Mouse (Mus musculus) adrenal gland, adult 2 months (tissue): ENCODE results near the gene Igsf9. TPM values are rescaled to one million over a fixed set of nuclear protein-coding genes. Genes with fewer than 3 reads are reported as not detected.
A peak's percentile ranks its signal among the peaks of the same experiment; 100 is the strongest.

Source experiments
- DNase-seq: peaks from one replicate; pipeline ENCODE4 v3.0.0; 2021
- long read RNA-seq: library from polyadenylated mRNA; stranded (forward); transcript quantifications from one replicate; pipeline ENCODE4 v2.0.0, GENCODE M21; 2021
- polyA plus RNA-seq: library from polyadenylated mRNA; depleted of rRNA; stranded (reverse); fragments of >200 nt; gene quantifications from 2 replicates; pipeline ENCODE4 v1.2.3, GENCODE M21; 2012; rRNA removed
- total RNA-seq, 2 experiments: library from RNA; stranded (reverse); gene quantifications; 2 replicates each; pipeline ENCODE4 v1.2.3; 2021

Gene Igsf9
- total RNA-seq (1 to 10 TPM in 1 of 2 experiments, under 1 TPM in 1; 0.78 to 3.8 TPM), polyA plus RNA-seq (7.4 and 7.9 TPM in 2 replicates)
- long read RNA-seq, partial matches to known transcripts: 0 of 1 reads
- long read RNA-seq, other reads (novel, unspliced or antisense): 1 of 1 reads

DNA sequence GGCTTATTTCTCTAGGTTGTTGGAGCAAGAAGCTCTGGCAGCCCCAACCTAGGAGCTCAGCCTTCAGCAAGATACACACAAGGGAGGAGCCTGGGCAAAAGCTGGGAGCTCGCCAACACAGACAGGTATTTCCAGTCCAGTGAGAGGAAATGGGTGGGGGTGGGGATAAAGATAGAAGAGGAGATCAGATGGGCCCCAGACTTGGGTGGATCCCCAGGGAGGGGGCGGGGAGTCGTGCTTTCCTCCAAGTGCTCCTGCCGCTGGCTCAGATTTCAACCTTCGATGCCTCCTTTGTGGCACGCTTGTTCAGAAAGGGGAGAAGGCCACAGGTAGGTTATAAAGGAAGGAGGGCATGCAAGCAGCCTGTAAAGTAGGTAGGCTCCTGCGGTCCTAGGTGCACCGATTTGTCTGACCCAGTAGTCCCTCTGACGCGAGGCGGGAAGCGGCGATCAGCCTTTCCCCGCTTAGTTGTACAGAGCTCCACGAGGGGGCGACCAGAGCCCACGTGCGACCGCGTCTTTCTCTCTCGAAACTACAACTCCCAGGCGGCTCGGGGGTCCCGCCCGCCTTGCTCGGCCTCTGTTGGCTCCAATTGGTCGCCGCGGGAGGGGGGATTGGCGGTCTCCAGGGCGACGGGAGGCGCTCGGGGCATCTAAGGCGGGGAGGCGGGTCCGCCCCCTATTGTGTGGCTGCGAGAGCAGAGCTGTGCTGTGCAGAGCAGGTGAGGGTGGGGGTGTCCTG is at the start of gene Igsf9:
Igsf9 (plus strand) TSS at position 249 of the 741 bp plus-strand sequence.
- peak; percentile 85 for DNase-seq

DNA sequence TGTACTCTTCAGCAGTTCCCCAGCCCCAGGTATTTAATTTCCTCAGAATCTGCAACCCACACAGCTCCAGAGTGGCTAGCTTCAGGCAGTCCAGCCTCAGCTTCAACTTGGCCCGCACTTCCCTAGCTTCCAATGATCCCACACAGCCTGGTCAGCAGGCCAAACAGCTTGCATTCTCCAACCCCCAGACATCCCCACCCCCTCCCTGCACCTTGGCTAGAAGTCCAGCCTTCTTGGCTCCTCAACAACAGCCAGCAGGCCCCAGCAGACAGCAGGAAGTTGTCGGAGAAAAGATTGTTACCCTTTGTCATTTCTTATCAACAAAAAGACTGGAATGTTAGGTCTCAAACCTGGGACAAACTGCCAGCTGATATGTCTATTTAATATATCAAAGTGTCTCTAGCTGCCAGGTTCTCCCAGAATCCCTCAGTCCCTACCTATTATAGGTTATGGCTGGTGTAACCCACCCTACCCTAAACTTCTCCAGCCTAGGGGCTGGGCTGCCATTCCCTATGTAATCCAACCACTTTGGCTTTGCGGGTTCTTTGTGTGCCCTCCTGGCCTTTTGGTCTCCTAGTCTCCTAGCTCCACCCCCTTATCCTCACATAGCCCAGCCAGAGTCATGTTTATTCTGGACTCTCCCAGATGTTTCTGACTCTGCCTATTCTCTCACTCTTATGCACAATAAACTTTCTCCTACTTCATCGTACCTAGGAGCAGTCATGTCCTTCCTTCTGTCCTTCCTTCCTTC is 49.6 kb upstream of the Igsf9 start:
- peak; percentile 25 for DNase-seq

DNA sequence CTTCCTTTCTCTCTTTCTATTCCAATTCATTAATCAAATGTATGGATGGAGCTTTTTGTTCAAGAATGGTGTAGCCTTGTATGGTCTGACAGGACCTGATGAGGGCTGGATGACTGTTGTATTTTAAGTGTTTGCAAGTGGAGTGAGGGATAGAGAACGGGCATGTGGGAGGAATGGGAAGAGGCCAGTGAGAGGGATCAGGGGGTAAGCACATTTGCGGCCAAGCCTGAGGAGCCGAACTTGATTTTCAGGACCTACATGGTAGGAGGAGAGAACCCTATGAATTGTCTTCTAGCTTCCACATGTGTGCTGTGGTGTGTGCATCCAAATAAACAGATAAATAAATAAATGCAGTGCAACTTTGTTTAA is 49.0 kb upstream of the Igsf9 start:
- no peak for DNase-seq

DNA sequence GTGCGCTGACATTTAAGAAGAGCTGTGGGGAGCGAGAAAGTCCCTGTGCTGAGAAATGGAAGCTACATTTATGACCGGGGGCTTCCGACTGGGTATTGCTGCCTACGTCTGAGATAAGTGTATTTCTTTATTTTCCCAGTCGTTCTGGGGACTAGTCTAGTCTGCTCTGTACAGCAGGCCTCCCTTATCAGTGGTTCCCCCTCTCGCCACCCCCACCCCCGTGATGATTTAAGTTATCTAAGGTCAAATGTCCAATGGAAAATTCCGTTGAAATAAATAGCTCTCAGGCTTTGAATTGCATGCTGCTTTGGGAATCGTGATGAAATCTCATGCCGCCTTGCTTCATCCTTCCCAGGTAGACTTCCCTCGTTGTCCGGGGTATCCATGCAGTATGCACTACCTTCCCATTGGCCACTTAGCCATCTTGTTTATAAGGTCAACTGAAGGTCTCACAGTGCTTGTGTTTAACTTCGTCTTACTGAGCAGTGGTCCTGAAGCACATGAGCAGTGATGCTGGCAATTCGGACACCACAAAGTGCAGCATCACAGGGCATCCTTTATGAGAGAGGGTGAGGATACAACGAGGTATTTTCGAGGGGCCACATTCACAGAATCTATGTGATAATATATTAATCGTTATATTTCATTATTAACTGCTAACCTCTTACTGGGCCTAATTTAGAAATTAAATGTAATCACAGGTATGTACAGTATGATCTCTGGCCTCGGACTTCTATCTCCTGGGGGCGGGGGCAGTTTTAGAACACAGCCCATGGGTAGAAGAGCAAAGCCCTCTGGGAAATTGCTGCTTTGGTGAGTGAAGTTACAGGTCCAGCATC is 48.4 kb upstream of the Igsf9 start:
- no peak for DNase-seq

DNA sequence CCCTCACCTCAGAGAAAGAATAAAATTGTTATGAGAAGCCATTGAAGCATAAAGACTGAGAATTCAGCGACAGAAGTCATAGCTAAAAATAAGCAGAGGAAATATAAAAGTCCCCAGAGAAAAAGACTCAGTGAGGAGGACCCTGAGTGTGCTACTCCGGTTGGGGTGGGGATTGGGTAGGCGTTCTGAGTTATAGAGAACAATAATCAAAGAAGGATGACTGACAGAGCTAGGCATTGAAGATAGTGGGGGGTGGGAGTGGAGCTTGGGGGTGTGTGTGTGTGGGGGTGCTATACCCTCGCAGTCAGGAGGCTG is 47.8 kb upstream of the Igsf9 start:
- DNase-seq: no peak

DNA sequence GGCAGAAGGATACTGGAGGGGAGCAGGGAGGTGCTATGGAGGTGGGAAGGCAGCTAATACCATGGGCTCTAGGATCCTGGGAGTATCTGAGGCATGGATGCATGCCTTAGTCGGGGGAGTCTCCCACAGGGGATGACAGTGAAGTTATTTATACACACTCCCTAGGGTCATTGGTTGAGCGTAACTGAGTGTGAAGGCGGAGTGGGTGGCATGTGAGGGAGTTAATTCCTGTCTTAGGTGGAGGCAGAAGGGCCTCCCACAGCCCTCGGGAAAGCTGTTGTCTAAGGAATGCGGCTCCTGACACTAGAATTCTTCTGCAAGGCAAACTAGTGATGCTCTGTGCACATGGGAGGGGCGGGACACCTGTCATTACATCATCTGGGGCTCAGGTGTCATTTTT is 44.8 kb upstream of the Igsf9 start:
- no peak for DNase-seq

DNA sequence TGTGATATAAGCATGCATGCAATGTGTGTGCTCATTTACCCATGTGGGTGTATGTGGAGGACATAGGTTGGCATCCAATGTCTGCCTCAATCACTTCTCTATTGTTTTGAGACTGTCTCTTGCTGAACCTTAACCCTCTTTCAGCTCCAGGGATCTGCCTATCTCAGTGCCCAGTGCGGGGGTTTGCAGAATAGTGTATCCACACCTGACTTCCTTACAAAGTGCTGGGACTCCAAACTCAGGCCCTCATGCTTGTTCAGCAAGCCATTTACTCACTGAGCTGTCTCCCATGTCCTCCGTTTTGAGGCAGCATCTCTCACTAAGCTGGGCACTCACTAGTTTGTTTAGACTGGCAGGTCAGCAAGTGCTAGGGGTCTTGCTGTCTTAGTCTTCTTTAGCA is 43.0 kb upstream of the Igsf9 start:
- DNase-seq: no peak

DNA sequence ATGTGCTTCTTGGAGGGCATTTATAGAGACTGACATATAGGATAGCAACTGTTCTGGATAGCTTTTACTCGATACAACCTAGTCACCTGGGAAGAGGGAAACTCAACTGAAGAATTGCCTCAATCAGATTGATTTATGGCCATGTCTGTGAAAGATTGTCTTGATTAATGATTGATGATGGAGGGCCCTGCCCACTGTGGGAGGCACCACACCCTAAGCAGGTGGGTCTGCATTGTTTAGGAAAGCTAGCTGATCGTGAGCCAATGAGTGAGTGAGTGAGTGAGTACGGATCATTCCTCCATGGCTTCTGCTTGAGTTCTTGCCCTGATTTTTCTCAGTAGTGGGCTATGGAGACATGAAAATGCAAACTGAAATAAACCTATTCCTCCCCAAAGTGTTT is 41.1 kb upstream of the Igsf9 start:
- no peak for DNase-seq

DNA sequence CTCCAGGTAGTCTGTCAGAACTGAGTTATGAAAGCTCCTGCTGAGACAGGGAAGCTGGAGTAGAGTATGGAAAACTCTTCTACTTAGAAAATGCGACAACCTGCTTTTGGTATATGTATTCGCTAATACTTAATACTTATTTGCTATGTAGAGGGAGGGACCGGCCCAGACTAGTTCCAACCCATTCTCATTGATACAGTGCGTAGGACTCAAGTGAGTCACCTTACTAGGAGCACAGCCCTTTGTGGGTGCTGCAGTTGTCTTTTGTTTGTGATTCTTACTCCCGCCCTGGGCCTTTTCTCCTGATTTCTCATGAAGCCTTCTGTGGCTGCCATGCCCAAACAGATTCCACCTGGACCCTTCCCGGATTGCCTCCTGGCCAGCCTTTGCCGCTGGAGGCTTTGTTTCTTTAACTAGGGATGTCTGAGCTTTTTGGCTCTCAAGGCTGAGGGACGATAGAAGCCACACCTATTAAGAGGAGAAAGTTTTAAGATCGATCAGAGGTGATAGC is 39.6 kb upstream of the Igsf9 start:
- no peak for DNase-seq

DNA sequence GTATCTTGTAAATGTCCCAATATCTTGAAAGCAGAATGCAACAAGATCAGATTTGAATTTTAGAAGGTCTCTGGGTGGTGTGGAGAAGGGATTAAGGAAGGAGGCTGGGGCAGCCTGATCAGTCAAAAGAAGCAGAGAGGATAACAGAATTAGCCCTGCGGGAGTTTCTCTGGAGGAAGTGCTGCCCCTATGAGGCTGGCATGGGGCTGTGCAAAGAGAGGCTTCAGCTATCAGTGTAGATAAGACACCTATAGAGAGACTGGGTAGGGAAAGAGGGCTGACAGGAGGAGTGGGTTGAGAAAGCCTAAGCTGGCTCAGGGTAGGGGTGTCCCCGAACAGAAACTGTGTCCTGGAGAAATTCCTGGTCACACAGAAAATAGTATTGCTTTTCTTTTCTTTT is 31.4 kb upstream of the Igsf9 start:
- DNase-seq: no peak

DNA sequence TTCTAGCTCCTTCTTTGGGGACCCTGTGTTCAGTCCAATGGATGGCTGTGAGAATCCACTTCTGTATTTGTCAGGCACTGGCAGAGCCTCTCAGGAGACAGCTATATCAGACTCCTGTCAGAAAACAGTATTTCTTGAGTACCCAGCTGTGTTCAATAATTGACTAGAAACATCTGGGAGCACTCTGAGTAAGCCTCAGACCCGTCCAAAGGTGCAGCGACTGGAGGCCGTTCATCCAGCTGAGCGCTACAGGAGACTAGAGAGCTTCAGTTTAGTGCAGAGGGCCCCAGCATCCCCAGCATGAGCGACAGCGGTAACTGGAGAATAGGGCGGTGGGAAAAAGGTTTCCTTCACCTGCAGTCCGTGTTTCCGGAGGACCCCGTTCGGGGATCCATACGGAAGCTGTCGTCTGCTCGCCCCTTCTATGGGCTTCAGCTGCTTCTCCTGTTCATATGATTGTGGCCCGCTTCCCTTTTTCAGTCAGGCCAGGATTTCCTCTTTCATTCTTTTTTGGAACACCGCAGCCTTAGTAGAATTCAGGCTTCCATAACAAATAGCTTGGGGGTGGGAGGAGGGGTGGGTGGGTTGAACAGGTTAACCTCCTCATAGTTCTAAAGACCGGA is 30.6 kb upstream of the Igsf9 start:
- DNase-seq: no peak

DNA sequence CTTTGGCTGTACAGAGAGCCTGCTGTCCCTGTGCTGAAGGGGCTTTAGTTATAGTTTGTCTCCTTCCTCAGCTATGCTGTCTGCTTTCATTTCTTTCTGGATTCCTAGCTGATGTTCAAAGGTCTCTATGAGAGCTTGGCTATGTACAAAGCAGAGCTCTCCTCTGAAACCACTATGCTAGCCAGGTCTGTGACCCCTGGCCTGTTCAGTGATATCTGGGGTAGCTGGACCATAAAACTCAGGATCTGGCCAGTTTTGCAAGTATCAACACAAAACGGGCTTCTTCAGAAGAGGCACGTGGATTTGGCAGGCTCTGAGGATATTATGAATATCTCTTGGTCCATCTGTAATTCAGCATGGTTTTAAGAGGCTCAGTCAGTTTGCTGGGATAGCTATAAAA is 28.7 kb upstream of the Igsf9 start:
- DNase-seq: no peak

DNA sequence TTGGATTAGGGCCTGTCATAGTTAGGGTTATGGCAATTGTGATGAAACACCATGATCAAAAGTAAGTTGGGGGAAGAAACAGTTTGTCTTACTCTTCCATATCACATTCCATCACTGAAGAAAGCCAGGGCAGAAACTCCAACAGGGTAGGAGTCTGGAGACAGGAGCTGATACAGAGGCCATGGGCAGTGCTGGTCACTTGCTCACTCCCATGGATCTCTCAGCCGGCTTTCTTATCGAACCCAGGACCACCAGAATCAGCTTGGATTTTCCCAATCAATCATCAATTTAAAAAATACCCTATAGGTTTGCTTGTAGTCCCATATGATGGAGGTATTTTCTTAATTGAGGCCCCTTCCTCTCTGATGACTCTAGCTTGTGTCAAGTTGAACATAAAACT is 27.8 kb upstream of the Igsf9 start:
- no peak for DNase-seq

DNA sequence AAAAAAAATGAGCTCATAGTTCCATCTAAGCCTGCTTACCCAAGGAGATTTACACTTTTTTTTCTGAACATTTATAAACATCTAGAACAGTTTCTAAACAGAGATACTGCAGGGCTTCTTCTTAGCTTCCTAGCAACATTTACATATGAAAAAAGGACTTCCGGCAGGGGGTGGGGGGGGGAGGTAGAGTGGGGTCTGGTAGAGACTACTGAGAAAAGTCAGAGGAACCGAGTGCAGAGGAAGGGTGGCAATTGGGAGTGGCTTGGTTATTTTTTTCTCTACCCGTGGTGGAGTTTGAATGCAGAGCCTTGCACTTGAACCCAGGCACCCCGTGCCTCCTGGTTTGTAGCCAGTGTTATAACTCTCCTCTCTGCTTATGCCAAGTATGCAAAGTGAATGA is 26.2 kb upstream of the Igsf9 start:
- no peak for DNase-seq

DNA sequence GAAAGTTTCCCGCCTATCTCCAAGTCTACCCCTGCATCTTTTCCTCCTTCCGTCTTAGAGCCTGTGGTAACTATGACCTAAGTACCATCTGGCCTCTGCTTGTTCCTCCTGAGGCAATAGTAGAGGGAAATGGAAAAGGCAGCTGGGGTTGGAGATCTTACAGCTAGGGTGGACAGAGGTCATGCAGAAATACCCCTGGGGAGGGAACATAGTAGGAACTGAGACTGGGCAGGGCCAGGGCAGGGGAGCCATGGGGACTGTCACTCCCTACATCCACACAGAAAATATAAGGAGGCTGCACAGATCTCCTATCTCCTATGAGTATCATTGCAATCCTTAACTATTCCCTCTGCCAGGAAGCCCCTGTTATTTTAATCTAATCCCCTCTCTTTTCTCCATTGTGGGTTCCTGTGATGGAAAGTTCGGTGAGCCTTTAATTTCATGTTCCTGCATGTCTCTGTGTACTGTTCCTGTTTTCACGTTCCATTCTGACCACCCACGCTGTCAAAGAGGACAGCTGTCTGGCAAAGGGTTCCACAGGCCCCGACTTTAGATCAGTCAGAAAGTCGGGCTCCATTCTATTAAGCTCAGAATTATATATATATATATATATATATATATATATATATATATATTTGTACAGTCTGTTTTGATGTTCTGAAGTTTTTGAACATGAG is 25.4 kb upstream of the Igsf9 start:
- peak; percentile 27 for DNase-seq

DNA sequence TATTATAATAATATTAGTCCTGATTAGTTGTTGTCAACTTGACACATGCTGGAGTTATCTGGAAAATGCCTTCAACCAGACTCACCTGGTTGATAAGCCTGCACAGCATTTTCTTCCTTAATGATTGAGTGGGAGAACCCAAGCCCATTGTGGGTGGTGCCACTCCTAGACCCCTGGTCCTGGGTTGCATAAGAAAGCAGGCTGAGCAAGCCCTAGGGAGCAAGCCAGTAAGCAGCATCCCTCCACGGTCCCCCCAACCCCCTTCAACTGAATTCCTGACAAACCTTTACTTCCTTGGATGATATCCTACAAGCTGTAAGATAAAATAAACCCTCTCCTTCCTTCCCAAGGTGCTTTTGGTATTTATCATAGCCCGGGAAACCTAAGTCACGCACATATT is 24.4 kb upstream of the Igsf9 start:
- no peak for DNase-seq

DNA sequence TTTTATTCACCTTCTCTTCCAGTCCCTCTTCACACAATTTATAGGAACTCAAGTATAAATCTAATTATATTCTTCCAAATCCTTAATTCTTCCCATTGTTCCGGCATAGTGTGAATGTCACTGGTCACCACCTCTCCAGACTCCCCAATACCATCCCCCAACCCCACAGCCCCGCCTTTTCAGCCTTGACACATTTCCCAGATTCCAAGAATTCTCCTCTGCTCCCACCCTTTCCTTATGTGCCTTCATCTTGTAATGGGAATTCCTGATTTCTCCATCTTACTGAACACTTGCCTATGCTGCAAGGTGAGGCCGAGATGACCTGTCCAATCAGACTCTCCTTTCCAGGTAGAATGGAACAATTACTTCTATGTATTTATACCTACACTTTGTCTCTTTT is 23.5 kb upstream of the Igsf9 start:
- no peak for DNase-seq

DNA sequence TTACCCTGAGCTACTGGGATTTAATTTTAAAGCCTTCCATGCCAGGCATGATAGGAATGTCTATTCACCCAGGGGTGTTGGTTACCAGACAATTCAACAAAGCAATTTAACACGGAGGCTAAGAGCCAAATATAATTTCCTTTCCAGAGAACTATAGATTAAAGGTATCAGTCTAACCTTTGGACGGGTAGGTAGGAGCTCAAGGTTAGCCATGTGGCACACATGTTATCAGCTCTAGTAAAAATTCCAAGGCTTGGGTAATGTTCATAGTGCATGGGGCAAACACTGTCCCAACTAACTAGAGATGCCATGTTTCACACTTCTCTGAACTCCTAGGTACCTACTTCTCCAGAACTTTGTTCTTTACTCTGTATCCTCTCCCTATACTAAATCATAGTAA is 20.0 kb upstream of the Igsf9 start:
- DNase-seq: no peak

DNA sequence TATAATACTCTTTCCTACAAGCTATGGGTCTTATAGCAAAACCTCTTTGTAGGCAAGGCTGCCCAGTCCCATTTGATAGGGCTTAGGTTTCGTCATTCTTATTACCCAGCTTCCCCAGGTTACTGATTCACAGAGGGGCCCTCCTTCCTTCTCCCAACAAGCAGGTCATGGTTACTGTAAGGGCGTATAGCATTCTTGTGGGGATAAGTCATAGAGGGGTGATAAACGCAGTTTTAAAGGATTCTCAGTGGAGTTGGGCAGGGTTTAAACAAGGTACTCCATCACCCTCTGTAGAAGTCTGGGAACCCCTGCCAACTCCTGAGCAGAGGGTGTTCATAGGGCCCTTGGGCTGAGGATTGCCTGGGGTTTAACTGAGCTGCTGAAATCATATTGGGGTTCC is 19.1 kb upstream of the Igsf9 start:
- DNase-seq: no peak

DNA sequence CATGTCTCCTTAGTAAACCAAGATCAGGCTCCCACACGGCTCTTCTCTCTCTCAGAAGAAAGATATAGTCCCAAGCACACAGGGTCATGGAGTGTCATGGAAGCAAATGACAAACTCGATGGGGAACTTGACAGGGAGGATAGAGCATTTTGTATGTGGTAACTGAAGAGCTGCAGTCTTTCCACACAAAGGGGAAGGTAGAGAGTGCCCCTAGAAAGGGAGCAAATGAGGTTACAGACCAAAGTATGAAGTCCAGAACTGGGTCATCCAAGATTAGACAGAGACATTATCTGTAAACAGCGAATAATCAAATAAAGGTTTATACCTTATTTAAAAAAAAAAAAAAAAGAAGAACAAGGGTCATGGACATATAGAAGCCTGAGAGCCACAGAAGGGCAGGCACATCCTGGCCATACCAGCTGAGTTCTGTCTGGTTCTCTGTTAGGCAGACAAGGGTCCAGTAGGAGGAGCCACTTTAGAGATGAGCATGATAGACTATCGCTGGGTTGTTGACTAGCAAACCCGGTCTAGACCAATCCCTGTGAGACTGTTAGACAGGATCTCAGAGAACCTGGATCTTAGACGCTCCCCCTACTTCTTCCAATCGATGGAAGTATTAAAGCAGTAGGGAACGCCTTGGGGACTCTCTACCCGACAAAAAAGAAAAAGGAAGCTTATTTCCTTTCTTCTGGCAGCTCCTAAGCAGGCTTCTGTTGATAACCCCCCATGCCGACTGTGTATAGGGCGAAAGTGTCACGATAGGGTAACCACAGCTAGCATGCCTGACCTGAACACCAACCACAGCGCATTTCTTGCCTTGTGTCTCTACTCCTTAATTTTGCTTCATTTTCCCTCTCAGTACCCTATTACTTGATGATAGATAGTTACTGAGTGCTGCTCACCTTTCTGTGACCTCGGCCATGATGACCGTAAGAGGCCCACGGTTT is 17.9 kb upstream of the Igsf9 start:
- no peak for DNase-seq
